7 mouse cellular contexts compared by ENCODE assay signal in the genomic region with DNA sequence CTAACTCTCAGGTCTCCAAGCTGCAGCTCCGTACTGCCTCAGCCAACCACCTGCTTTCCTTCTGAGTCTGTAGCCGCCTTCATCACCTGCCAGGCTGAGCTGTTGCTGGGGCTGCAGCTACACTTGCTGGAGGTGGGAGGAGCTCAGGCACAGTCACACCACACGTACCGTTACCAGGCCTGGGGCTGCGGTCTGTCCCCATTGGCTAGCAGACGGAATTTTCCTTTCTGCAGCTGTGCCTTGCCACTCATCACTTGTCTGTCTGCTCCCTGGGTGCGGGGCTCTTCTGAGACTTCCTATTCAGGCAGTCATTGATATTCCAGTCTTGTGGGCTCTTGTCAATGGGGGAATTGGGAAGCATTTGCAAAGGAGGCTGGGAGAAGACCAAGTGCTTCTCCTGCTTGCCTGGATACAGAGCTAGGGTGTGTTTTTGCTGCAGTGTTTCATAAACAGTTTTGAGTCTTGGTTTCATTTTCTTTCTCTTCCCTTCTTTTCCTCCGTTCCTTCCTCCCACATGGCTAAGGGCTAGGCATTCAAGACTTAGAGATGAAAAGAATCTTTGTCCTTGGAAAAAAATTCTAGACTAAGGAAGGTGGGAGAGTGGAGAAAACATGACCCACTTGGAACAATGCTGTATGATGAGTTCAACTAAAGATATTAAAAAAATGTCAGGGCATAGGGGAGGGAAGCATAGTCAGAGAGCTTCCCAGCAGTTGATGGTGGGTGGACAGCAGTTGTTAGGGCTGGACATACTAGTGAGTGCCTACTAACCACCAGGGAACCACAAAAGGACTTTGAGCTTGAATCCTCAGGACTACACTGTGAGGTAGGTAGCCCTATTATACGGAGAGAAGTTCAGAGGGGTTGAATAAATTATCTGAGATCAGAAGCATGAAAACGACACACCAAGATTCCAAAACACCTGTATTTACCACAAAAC. TPM values are rescaled to one million over a fixed set of nuclear protein-coding genes. Genes with fewer than 3 reads are reported as not detected.
A peak's percentile ranks its signal among the peaks of the same experiment; 100 is the strongest.
DNase-seq lines count a peak whose midpoint lies in the region; ATAC-seq lines count a peak whose summit lies in the region.

No protein-coding gene starts in this region.

- peak; percentile 96 for ATAC-seq in forebrain, embryonic 11.5 days (replicated peaks; ENCODE audit: low FRiP score)
- ATAC-seq in midbrain, embryonic 14.5 days (ENCODE audit: low FRiP score, low TSS enrichment): peak; percentile 87

- H3K27ac ChIP-seq in forebrain, embryonic 11.5 days (ENCODE audit: low read depth, low read length): peak overlapping the region; percentile 55
- H3K27ac ChIP-seq in hindbrain, embryonic 10.5 days: peak overlapping the region; percentile 90
- peak overlapping the region; percentile 50 for H3K27ac ChIP-seq in midbrain, embryonic 14.5 days (replicated peaks; ENCODE audit: low read depth, low read length)

- peaks cover 9% of the 10 kb centered on the region for H3K4me1 ChIP-seq in forebrain, embryonic 11.5 days (replicated peaks; ENCODE audit: control insufficient read depth, insufficient read depth, low read length)
- peaks cover 56% of the 10 kb centered on the region for H3K4me1 ChIP-seq in hindbrain, embryonic 10.5 days (replicated peaks)
- peaks cover 47% of the 10 kb centered on the region for H3K4me1 ChIP-seq in midbrain, embryonic 14.5 days (ENCODE audit: control insufficient read depth, insufficient read depth, low read length)

- 16% methylated on average over 10 of the region's 10 CpGs for WGBS in forebrain, embryonic 11.5 days
- whole genome bisulfite sequencing in hindbrain, embryonic 10.5 days: 21% methylated on average over 10 of the region's 10 CpGs
- WGBS in midbrain, embryonic 14.5 days: 11% methylated on average over 10 of the region's 10 CpGs

- DNase-seq in MEL-GATA-1-ER (ENCODE audit: extremely low read depth, low read depth): peak; percentile 19
- peak; percentile 43 to 46 for DNase-seq in adrenal gland, postnatal 36 days
- DNase-seq in forebrain, embryonic 11.5 days (ENCODE audit: low spot score): peak; percentile 79
- DNase-seq in hindbrain, embryonic 10.5 days (ENCODE audit: low spot score): peak; percentile 81
- peak; percentile 77 for DNase-seq in left cerebral cortex, postnatal 4 days
- DNase-seq in midbrain, embryonic 14.5 days: peak; percentile 81
- DNase-seq in thymus, postnatal 25 days: peak; percentile 80

- no peaks in the 10 kb centered on the region for H3K9me3 ChIP-seq in forebrain, embryonic 11.5 days (ENCODE audit: control insufficient read depth, low read length)
- H3K9me3 ChIP-seq in hindbrain, embryonic 10.5 days: no peaks in the 10 kb centered on the region
- no peaks in the 10 kb centered on the region for H3K9me3 ChIP-seq in midbrain, embryonic 14.5 days (ENCODE audit: control insufficient read depth, low read length)

- H3K4me2 ChIP-seq in forebrain, embryonic 11.5 days (ENCODE audit: low read depth, low read length, severe bottlenecking): peak overlapping the region; percentile 6; the same call in 1 of the 2 replicates
- H3K4me2 ChIP-seq in midbrain, embryonic 14.5 days (ENCODE audit: low read length): 0 out of 2 replicates have a peak overlapping the region, but pooled peaks have one; percentile 11

- intact Hi-C loops in left cerebral cortex, postnatal 4 days (cut with DNase I): loop anchor here (5.0 kb wide), 1 partner anchor 71 kb away; no protein-coding TSS in a partner anchor

- H3K4me3 ChIP-seq in forebrain, embryonic 11.5 days (ENCODE audit: low read depth, low read length): no peak overlapping the region
- peak overlapping the region; percentile 24; the same call in 1 of the 2 replicates for H3K4me3 ChIP-seq in hindbrain, embryonic 10.5 days
- no peak overlapping the region for H3K4me3 ChIP-seq in midbrain, embryonic 14.5 days (replicated peaks; ENCODE audit: low read depth, low read length)

- no peak overlapping the region; the same call in 1 of the 2 replicates for H3K9ac ChIP-seq in forebrain, embryonic 11.5 days (ENCODE audit: low read length)
- H3K9ac ChIP-seq in midbrain, embryonic 14.5 days (replicated peaks; ENCODE audit: low read length): no peak overlapping the region

- no peaks in the 10 kb centered on the region for H3K36me3 ChIP-seq in forebrain, embryonic 11.5 days (ENCODE audit: control insufficient read depth, insufficient read depth, low read length)
- no peaks in the 10 kb centered on the region for H3K36me3 ChIP-seq in hindbrain, embryonic 10.5 days
- no peaks in the 10 kb centered on the region for H3K36me3 ChIP-seq in midbrain, embryonic 14.5 days (ENCODE audit: control insufficient read depth, insufficient read depth, low read length)

- no peaks in the 10 kb centered on the region for H3K27me3 ChIP-seq in forebrain, embryonic 11.5 days (ENCODE audit: control insufficient read depth, insufficient read depth, low read length)
- no peaks in the 10 kb centered on the region for H3K27me3 ChIP-seq in hindbrain, embryonic 10.5 days (ENCODE audit: insufficient read depth, poor library complexity, severe bottlenecking)
- no peaks in the 10 kb centered on the region for H3K27me3 ChIP-seq in midbrain, embryonic 14.5 days (ENCODE audit: control insufficient read depth, insufficient read depth, low read length)

RNA-seq across cellular contexts. Expression of a gene that starts 11.2 kb away (rescaled TPM):
- total RNA-seq in adrenal gland, postnatal 36 days (2021): 10 to 100 TPM; 14.2 to 19.5 TPM
- 1.7 TPM in 2 replicates for polyA plus RNA-seq in forebrain, embryonic 11.5 days (2014; fragmentation: Nextera tagmentation; extraction: Ambion mirVana)
- polyA plus RNA-seq in hindbrain, embryonic 10.5 days (2016; fragmentation: Nextera tagmentation; extraction: Ambion mirVana): 4.6 and 4.7 TPM in 2 replicates
- total RNA-seq in left cerebral cortex, postnatal 4 days (2021): 100 to 1,000 TPM; 140 to 169 TPM
- 39.9 and 44.2 TPM in 2 replicates for polyA plus RNA-seq in midbrain, embryonic 14.5 days (2014; fragmentation: Nextera tagmentation; extraction: Ambion mirVana)

Comparison
In these comparisons a context has a peak if more than half of its experiments do, and no peak if none do; other contexts are left out.
1. DNase-seq: peak in every context shown above with its lines; median percentile 81 in hindbrain, embryonic 10.5 days; 81 in midbrain, embryonic 14.5 days; 80 in thymus, postnatal 25 days; 79 in forebrain, embryonic 11.5 days; 77 in left cerebral cortex, postnatal 4 days; 44 in adrenal gland, postnatal 36 days; 19 in MEL-GATA-1-ER.